Mouse (Mus musculus): ENCODE results near the gene Olfr578. TPM values are rescaled to one million over a fixed set of nuclear protein-coding genes. Genes with fewer than 3 reads are reported as not detected.

The Olfr578 gene
- polyA plus RNA-seq (2012; rRNA removed): not detected in 2 replicates

- WGBS: 67% methylated on average over 3 of the region's 3 CpGs
- H3K27ac ChIP-seq (ENCODE audit: insufficient read depth, low read length): no peak within 1 kb of the TSS
- no peak within 1 kb of the TSS for H3K4me3 ChIP-seq (ENCODE audit: extremely low read depth, insufficient read depth, insufficient read length)
- TF ChIP-seq CTCF (IDR thresholded peaks at IDR 0.05; ENCODE audit: extremely low read depth, insufficient read depth, insufficient read length, insufficient replicate concordance): no peak
- no peak for TF ChIP-seq POLR2A (IDR thresholded peaks at IDR 0.05; ENCODE audit: low read depth, low read length)
- no peak for DNase-seq (ENCODE audit: low read depth in 1 of 2, low spot score in 2 of 2)
- H3K36me3 ChIP-seq (ENCODE audit: control insufficient read depth, insufficient read depth, low read length): no peaks in the 10 kb centered on the region
- no peaks in the 10 kb centered on the region for H3K4me1 ChIP-seq (ENCODE audit: control insufficient read depth, insufficient read depth, insufficient read length)
- H3K27me3 ChIP-seq (ENCODE audit: control insufficient read depth, insufficient read depth, low read length): no peaks in the 10 kb centered on the region
These were observed at the start of gene Olfr578 for GRCm38 (mm10) chr7:102989224-102989623. Gene Olfr578 (minus strand): TSS chr7:102989324.

GRCm38 (mm10) chr7:103037724-103038123, 48.6 kb upstream of the Olfr578 start, which contains the start of gene Olfr582:
Gene Olfr582 (plus strand): TSS chr7:103038024.
- Histone ChIP-seq H3K27me3 (ENCODE audit: control insufficient read depth, insufficient read depth, low read length) (no peaks in the 10 kb centered on the region), H3K36me3 (ENCODE audit: control insufficient read depth, insufficient read depth, low read length) (no peaks in the 10 kb centered on the region), H3K27ac (ENCODE audit: insufficient read depth, low read length) (no peak within 1 kb of the TSS), H3K4me1 (ENCODE audit: control insufficient read depth, insufficient read depth, insufficient read length) (no peaks in the 10 kb centered on the region), H3K4me3 (ENCODE audit: extremely low read depth, insufficient read depth, insufficient read length) (no peak within 1 kb of the TSS)
- no peak for DNase-seq (ENCODE audit: low read depth in 1 of 2, low spot score in 2 of 2)
- TF ChIP-seq CTCF (IDR thresholded peaks at IDR 0.05; ENCODE audit: extremely low read depth, insufficient read depth, insufficient read length, insufficient replicate concordance): no peak
- no peak for TF ChIP-seq POLR2A (IDR thresholded peaks at IDR 0.05; ENCODE audit: low read depth, low read length)

- 83% methylated on average over 2 of the region's 2 CpGs for WGBS
- no peaks in the 10 kb centered on the region for H3K36me3 ChIP-seq (ENCODE audit: control insufficient read depth, insufficient read depth, low read length)
These were observed 13.3 kb downstream of the Olfr578 start, which contains the start of gene Olfr577 for GRCm38 (mm10) chr7:102975843-102976242. Gene Olfr577 (minus strand): TSS chr7:102975943.

GRCm38 (mm10) chr7:102974399-102974798, 14.7 kb downstream of the Olfr578 start:
- DNase-seq (ENCODE audit: low read depth in 1 of 2, low spot score in 2 of 2): no peak
- Histone ChIP-seq H3K36me3 (ENCODE audit: control insufficient read depth, insufficient read depth, low read length) (no peaks in the 10 kb centered on the region), H3K27ac (ENCODE audit: insufficient read depth, low read length) (no peak overlapping the region), H3K4me3 (ENCODE audit: extremely low read depth, insufficient read depth, insufficient read length) (no peak overlapping the region), H3K4me1 (ENCODE audit: control insufficient read depth, insufficient read depth, insufficient read length) (no peaks in the 10 kb centered on the region), H3K27me3 (ENCODE audit: control insufficient read depth, insufficient read depth, low read length) (no peaks in the 10 kb centered on the region)
- WGBS: 33% methylated on average over 1 of the region's 1 CpGs
- TF ChIP-seq POLR2A (IDR thresholded peaks at IDR 0.05; ENCODE audit: low read depth, low read length): no peak
- TF ChIP-seq CTCF (IDR thresholded peaks at IDR 0.05; ENCODE audit: extremely low read depth, insufficient read depth, insufficient read length, insufficient replicate concordance): no peak

More at GRCm38 (mm10) chr7:102975843-102976242, 13.3 kb downstream of the Olfr578 start, which contains the start of gene Olfr577:
- no peaks in the 10 kb centered on the region for H3K27me3 ChIP-seq (ENCODE audit: control insufficient read depth, insufficient read depth, low read length)
- H3K4me3 ChIP-seq (ENCODE audit: extremely low read depth, insufficient read depth, insufficient read length): no peak within 1 kb of the TSS
- DNase-seq (ENCODE audit: low read depth in 1 of 2, low spot score in 2 of 2): no peak
- TF ChIP-seq CTCF (IDR thresholded peaks at IDR 0.05; ENCODE audit: extremely low read depth, insufficient read depth, insufficient read length, insufficient replicate concordance) (no peak), POLR2A (IDR thresholded peaks at IDR 0.05; ENCODE audit: low read depth, low read length) (no peak)
- no peaks in the 10 kb centered on the region for H3K4me1 ChIP-seq (ENCODE audit: control insufficient read depth, insufficient read depth, insufficient read length)
- no peak within 1 kb of the TSS for H3K27ac ChIP-seq (ENCODE audit: insufficient read depth, low read length)

GRCm38 (mm10) chr7:102962360-102962759, 26.8 kb downstream of the Olfr578 start, which contains the start of gene Olfr576:
Gene Olfr576 (plus strand): TSS chr7:102962660.
- Histone ChIP-seq H3K27ac (ENCODE audit: insufficient read depth, low read length) (no peak within 1 kb of the TSS), H3K36me3 (ENCODE audit: control insufficient read depth, insufficient read depth, low read length) (no peaks in the 10 kb centered on the region), H3K4me3 (ENCODE audit: extremely low read depth, insufficient read depth, insufficient read length) (no peak within 1 kb of the TSS), H3K4me1 (ENCODE audit: control insufficient read depth, insufficient read depth, insufficient read length) (no peaks in the 10 kb centered on the region), H3K27me3 (ENCODE audit: control insufficient read depth, insufficient read depth, low read length) (no peaks in the 10 kb centered on the region)
- WGBS: 38% methylated on average over 2 of the region's 2 CpGs
- no peak for TF ChIP-seq POLR2A (IDR thresholded peaks at IDR 0.05; ENCODE audit: low read depth, low read length)
- no peak for TF ChIP-seq CTCF (IDR thresholded peaks at IDR 0.05; ENCODE audit: extremely low read depth, insufficient read depth, insufficient read length, insufficient replicate concordance)
- no peak for DNase-seq (ENCODE audit: low read depth in 1 of 2, low spot score in 2 of 2)

- no peak for DNase-seq (ENCODE audit: low read depth in 1 of 2, low spot score in 2 of 2)
These were observed 30.5 kb downstream of the Olfr578 start, which contains the start of gene Olfr575 for GRCm38 (mm10) chr7:102958593-102958992. Gene Olfr575 (minus strand): TSS chr7:102958775.

GRCm38 (mm10) chr7:102958137-102958536, 31.0 kb downstream of the Olfr578 start:
- no peak overlapping the region for H3K4me3 ChIP-seq (ENCODE audit: extremely low read depth, insufficient read depth, insufficient read length)
- no peaks in the 10 kb centered on the region for H3K4me1 ChIP-seq (ENCODE audit: control insufficient read depth, insufficient read depth, insufficient read length)
- no peaks in the 10 kb centered on the region for H3K27me3 ChIP-seq (ENCODE audit: control insufficient read depth, insufficient read depth, low read length)
- 77% methylated on average over 3 of the region's 3 CpGs for WGBS
- TF ChIP-seq POLR2A (IDR thresholded peaks at IDR 0.05; ENCODE audit: low read depth, low read length): no peak
- no peak for TF ChIP-seq CTCF (IDR thresholded peaks at IDR 0.05; ENCODE audit: extremely low read depth, insufficient read depth, insufficient read length, insufficient replicate concordance)
- H3K36me3 ChIP-seq (ENCODE audit: control insufficient read depth, insufficient read depth, low read length): no peaks in the 10 kb centered on the region
- no peak overlapping the region for H3K27ac ChIP-seq (ENCODE audit: insufficient read depth, low read length)
- DNase-seq (ENCODE audit: low read depth in 1 of 2, low spot score in 2 of 2): no peak

More at GRCm38 (mm10) chr7:102958593-102958992, 30.5 kb downstream of the Olfr578 start, which contains the start of gene Olfr575:
- 56% methylated on average over 1 of the region's 1 CpGs for WGBS
- Histone ChIP-seq H3K4me3 (ENCODE audit: extremely low read depth, insufficient read depth, insufficient read length) (no peak within 1 kb of the TSS), H3K27ac (ENCODE audit: insufficient read depth, low read length) (no peak within 1 kb of the TSS), H3K4me1 (ENCODE audit: control insufficient read depth, insufficient read depth, insufficient read length) (no peaks in the 10 kb centered on the region), H3K27me3 (ENCODE audit: control insufficient read depth, insufficient read depth, low read length) (no peaks in the 10 kb centered on the region), H3K36me3 (ENCODE audit: control insufficient read depth, insufficient read depth, low read length) (no peaks in the 10 kb centered on the region)
- no peak for TF ChIP-seq CTCF (IDR thresholded peaks at IDR 0.05; ENCODE audit: extremely low read depth, insufficient read depth, insufficient read length, insufficient replicate concordance)
- no peak for TF ChIP-seq POLR2A (IDR thresholded peaks at IDR 0.05; ENCODE audit: low read depth, low read length)
